Mouse (Mus musculus) T-helper 2 cell (primary cell): ENCODE results near the gene 4930524J08Rik.

Experiments used
- in situ Hi-C: fragments of 300-600 bp; cut with MboI, MseI; formaldehyde crosslinking; loops from one replicate; pipeline ENCODE4 v1.15.1; 2025; ENCODE audit warnings: high pct_unique_total_duplicates

4930524J08Rik gene

DNA sequence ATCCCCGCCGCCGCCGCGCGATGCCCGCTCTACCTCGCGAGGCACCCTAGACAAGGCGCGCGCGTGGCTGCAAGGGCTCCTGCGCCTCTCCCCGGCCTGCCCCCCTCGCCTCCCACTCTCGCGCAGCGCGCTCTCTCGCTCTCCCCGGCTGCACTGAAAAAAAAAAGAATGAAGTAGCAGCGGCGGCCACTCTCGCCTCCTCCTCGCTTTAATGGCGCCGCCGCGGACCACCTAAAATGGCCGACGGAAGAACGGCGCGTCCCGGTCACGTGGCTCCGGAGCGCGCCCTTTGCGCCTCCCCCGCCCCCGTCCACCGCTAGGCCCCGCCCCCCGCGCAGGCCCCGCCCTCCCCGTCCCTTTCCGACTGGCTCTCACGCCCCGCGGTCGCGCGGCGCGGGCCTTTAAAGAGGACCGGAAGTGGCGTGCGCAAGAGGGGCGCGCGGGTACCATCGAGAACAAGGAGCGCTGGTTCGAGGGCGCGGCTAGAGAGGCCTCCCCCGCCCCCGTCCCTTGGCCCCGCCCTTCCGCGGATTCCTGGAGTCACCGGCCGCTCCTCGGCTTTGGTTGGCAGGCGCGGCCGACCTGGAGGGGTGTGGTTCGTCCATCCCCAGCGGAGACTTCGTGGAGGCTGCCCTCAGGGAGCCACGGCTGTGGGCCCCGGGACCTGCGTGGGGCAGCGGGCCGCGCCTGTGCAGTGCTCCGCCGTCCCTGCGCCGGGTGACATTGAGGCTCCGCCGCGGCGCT lies at the start of gene 4930524J08Rik, which contains the start of gene Hnrnpd:
Gene 4930524J08Rik (plus strand): TSS at position 363 of the 744 bp plus-strand sequence.
Gene Hnrnpd (minus strand): TSS at position 240 of the 744 bp plus-strand sequence.
- in situ Hi-C loops: loop anchor here (10.0 kb wide), 1 partner anchor 516 kb away; no protein-coding TSS in a partner anchor

DNA sequence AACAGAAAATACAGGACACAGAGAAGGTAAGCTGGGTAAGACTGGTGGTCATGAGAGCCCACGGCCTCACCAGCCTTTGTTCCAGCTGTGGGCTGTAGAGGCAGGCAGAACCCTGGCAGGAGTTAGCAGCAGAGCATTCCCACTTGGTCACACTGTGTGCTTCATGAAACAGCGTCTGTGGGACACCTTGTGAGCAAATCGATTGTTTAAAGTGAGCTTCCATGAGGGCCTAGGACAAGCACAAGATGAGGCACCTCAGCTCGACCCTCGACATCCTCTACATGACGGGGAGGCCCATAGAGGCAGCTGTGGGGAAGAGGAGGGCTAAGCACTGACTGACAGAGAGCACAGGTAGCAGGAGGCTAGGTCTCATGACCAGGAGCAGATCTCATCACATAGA lies 47.0 kb upstream of the 4930524J08Rik start:
- in situ Hi-C loops: no loop called here

DNA sequence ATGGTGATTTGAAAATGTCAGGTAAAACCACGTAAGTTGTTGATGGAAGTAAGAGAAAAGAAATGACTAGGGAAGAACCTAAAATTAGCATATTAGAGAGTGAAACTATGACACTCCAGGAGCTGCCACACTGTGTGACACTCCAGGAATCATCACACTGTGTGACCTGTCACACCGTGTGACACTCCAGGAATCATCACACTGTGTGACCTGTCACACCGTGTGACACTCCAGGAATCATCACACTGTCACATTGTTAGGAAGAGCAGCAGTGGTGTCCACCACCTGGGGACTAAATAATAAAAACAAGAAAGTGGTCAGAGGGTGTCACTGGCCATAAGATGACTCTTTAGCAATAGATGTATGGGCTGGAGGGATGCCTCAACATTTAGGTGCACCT lies 39.4 kb upstream of the 4930524J08Rik start:
- in situ Hi-C loops: no loop called here

DNA sequence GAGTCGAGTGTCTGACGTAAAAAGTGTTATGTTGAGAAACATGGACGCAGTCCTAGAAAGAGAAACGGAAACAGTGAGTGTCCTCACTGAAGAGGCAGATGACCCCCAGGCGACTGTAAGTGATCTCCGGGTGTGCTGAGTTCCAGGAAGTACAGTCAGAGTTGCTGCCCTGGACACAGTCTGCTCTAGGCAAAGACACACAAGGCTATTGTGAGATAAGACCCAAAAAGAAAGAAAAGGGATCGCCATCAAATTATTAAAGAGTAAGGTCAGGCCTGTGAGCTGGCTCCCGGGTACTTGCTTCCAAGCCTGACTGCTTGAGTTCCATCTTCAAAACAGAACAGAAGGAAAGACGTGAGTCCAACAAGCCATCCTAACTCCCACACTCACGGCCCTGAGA lies 37.6 kb upstream of the 4930524J08Rik start:
- in situ Hi-C loops: no loop called here

DNA sequence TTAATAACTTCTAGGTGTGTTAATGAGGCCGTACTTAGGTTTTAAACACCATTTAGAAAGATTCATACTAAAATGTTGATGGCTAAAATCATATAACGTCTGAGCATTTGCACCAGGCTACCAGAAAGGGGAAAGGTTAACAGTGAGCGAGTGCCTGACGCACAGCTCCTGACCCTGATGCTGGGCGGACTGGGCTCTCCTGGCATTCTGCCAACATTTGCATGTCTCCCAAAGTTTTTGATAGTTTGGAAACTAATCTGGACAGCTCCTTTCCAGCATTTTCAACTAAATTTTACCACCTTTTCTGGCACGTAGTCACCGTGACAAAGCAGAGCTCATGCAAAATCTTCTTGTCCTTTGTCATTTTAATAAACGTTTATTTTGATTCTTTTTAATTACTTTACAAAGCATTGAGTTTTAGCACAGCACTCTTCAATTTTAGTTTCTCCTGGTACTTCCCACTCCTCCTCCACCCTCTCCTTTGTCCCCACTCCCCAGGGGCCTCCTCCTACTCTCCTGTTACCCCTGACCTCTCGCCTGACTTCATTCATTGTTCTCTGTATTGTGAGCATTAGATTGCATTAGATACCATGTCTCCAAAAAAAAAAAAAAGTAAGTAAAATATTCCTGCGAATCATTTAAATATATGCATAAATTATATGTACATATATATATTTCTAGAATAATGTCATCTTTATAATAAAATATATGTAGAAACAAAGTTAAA lies 36.9 kb upstream of the 4930524J08Rik start:
- in situ Hi-C loops: no loop called here

DNA sequence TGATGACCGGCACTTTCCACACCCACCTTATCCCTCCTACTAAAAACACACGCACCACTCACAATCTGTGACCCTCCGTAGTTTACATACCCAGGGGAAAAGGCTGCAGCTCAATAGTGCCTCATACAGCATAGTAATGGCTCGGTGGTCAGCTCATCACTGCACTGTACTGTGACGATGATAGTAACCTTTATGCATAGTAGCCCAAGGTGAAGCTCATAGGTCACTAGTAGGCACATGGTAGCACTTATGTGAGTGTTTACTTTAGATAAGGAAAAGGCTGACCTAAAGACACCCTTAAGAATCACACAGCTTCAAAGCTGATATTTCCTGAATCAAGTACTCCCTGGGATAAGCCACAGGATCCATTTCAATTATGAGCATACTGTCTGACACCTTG lies 26.3 kb upstream of the 4930524J08Rik start:
- in situ Hi-C loops: no loop called here

DNA sequence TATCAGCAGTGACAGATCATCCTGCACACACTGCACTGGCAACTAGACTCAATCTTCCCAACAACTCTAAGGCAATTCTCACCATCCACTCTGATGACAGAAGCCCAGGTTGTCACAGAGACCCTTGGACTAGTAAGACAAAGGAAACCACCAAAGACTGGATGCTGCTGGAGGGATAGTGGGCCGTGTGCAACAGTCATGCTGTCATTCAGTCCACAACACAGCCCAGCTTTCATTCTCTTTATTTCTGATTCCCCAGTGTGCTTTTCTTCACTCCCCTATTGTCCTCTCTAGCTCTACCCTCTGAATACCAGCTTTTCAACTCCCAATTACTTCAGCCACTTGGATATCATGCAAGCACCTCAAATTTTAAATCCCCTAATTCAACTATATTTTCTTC lies 25.0 kb upstream of the 4930524J08Rik start:
- in situ Hi-C loops: no loop called here

DNA sequence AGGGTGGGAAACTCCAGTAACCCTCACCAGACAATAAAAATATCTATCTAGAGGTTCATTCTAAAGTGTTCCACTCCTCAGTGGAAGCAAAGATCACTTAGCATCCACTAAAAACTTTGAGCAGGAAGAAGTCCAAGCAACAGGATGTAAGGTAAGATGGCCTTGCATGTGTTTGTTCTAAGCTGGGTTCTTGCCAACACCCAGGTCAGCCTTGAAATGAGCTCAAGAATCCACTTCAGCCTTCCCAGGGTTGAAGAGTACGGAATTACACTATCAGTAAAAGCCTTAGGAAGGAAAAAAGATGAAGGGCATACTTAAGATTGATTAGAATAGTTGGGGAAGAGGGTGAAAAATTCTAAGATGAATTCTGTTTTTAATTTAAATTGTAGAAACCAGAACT lies 20.2 kb upstream of the 4930524J08Rik start:
- in situ Hi-C loops: no loop called here

DNA sequence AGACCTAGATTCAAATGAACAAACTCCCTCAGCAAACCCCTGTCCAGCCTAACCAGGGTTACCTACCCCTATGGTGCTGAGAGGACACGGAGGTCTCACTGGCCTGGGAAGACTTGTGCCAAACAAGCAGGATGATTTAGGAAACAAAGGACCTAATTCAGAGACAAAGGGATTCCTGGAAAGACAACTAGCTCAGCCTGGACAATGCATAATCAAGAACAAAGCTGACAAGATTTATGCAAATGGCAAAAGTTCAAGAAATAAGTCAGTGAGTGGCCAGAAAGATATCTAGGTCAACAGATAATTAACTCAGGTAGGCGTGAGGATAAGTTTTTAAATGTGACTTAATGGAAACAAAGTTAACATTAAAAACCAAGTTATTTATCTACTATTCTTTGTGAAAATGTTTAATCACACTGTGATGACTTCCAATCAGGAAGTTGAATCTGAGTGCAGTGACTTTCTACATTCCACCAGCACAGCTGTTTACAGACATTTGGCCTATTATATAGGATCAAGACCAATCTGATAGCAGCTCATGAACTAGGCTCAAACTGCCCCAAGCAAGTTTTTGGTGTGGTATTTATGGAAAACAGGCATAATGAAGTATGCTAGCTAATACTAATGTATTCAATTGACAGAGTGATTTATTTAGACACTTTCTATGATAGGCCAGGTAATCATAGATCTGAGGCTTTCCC lies 19.5 kb upstream of the 4930524J08Rik start:
- in situ Hi-C loops: no loop called here

DNA sequence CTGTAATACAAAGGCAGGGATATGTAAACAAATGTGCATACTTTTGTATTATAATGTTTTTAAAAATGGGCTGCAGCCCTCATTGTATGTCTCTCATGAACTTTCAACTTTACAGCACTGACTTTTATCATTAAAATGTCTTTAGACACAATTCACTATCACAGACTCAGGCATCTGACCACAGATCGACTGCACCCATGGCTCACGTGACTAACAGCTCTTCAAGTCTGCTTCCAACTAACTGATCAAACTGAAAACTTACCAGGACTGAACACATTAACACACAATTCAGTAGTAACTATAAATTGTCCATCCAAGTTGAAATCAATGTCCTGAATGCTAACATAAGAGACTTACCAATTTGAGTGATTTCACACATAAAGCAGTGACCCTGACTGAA lies 18.9 kb upstream of the 4930524J08Rik start:
- in situ Hi-C loops: no loop called here

DNA sequence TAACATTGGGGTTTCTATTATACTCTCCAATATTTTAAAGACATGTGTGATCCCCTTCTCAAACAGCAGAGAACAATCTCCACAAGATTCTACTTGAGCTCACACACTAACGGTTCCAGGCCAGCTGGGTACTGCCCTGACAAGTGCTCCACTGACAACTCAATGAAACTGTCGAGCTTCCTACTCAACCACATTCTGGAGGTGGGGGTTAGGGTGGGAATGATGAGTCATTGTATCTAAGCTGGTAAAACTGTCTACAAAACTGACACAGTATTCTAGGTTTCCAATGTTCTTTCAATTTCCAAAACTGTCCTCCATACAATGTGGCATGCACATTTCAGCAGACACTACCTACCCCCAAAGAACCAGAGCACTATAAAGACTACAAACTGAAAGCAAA lies 4.9 kb upstream of the 4930524J08Rik start:
- in situ Hi-C loops: loop anchor here (10.0 kb wide), 1 partner anchor 521 kb away; no protein-coding TSS in a partner anchor

DNA sequence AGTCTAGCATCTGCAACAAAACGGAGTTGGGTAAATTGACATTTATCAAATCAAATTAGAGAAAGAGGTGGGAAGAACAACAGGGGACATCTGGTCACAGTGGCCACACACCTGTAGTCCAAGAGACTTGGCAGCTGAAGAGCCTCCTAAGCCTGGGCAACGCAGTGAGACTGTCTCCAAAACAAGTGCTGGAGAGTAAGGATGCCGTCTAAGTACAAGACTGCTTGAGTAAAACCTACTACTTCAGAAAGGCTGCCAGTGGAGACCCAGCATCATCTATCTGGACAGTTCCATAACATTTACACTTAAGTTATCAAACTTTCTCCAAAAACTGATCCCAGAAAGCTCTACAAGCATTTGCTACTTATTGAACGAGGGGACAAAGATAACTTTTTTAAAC lies 3.8 kb upstream of the 4930524J08Rik start:
- in situ Hi-C loops: loop anchor here (10.0 kb wide), 1 partner anchor 520 kb away; no protein-coding TSS in a partner anchor

DNA sequence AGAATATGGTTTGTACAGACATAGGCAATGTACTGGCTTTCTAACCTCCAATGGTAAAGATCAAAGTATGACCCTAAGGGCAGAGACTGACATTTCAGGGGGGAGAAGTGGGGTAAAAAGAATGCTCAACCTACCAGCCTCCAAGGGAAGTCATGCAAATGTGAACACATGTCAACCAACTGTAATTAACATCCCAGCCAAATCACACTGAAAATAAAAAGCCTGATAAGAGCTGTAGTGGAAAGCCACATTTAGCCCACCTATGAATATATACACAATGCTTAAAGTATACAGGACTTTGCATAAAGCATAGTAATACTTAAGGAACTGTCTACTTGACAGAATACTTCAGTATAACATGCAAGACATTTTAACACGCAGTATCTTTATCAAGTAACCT lies 3.1 kb upstream of the 4930524J08Rik start:
- in situ Hi-C loops: loop anchor here (10.0 kb wide), 1 partner anchor 519 kb away; no protein-coding TSS in a partner anchor

DNA sequence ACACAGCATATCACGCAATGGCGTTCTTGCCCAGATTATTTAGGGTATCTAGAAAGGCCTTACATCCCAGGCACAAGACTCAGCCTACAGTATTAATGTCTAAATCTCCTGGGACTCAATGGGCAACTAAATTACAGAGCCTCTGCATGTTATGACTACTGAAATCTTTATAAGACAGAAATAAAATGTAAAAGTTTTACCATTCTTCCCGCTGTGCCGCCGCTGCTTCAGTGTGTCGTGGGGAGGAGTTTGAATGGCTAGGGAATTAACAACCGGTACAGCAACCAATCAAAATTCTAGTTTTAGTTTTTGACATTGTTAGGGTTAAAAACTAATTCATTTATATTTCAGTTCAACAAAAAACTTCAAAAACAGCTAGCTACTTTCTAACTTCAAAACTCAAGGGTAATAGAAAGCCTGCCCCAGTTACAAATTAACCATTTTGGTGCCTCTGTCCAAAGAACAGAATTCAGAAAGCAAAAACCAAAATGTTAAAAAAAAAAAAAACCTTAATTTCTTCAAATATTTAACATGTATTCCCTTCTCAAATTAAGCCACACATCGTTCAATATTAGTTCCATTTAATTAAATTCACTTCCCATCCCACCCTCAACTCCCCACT lies 2.4 kb upstream of the 4930524J08Rik start:
- in situ Hi-C loops: loop anchor here (10.0 kb wide), 1 partner anchor 518 kb away; no protein-coding TSS in a partner anchor

DNA sequence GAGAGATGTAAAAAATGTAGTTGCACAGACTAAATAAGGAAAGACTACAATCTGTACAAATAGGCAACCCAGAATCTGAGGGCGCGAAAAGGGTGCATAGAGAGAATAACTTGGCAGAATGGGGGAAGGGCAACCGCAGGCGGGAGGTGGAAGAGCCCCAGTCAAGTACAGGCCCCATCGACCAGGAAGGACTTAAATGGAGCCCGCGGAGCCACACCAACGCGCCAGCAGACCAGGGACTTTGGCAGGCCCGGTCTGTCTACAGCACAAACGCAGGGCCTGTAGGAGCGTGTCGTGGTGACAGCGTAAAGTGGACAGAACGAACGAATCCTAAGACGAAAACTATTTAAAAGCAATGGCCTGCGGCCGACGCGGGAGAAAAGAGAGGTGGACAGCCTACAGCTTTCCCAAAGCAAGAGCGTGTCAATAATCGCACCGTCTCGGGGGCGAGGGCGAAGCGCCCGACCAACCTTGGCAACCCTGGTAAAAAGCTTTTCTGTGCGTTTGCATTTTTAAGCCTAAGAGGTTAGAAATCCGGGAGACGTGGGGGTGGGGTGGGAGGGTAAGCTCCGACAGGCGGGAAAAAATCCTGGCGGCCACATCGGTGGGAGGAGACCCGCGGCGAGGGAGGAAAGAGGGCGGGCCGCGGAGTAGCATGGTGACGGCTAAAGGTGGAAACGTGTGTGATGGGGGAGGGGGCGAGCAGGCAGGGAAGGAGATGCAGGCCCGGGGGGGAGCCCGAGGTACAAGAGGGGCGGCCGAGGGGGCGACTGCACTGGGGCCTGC lies 1.2 kb upstream of the 4930524J08Rik start:
- in situ Hi-C loops: loop anchor here (10.0 kb wide), 1 partner anchor 517 kb away; no protein-coding TSS in a partner anchor

DNA sequence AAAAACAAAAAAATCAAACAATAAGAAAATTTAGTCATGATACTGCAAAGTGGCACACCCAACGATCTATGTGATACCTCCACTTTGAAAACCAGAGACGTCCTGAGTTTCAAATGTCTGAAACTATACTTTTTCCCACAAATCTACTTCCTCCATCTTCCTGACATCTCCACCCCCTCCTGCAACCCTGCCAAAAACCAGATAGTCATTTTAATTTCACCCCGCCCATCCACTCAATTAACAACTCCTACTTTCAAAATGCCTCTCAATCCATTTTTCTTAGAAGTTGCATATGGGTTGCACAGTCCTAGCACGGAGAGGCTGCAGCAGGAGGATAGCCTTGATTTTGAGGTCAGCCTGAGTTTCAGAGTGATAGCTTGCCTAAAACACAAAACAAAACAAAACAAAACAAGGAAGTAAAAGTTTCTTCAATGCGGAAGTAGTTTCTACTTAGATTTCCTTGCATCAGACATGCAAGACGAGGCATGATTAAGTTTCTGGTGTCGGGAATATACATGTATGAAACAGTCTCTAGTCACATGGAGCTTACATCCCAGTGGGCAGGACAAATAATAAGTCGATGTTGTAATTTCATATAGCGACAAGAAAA lies 4.7 kb downstream of the 4930524J08Rik start:
- in situ Hi-C loops: loop anchor here (5.0 kb wide), 1 partner anchor 59 kb away; no protein-coding TSS in a partner anchor

DNA sequence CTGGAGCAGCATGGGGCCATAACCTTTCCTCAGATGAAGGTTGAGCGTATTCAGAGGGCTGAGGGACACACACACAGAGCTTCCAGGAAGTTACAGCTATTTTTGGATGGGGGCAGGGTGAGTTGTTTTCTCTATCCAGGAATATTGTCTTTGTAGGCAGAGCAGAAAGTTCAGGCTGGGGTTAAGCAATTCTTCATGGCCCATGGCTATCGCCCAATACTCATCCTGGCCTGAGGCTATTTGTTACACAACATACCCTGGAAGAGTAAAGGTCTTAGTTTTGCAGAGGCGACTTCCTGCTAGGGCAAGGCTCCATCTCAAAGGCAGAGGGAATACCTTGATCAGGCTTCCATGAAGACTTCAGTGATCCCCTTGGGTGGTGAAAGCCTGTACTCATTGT lies 15.3 kb downstream of the 4930524J08Rik start:
- in situ Hi-C loops: no loop called here

DNA sequence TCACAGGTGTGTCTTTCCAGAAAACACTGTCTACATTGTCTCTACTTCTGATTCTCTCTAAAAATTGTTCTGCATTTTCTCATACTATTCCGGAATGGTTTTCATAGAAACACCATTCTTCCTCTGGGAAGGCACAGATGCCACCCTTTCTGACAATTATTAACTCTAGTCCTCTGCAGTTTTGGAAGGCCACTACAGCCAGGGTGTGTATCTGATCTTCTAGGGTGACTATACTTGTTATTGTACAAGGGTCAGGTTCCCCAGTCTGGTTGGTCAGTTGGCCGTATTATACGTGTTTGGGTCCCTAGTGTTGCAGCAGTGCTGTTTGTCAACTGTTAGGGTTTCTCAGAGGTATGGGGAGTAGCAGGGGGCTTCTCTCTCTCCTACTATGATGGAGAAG lies 15.8 kb downstream of the 4930524J08Rik start:
- in situ Hi-C loops: loop anchor here (5.0 kb wide), 1 partner anchor 47 kb away; no protein-coding TSS in a partner anchor

DNA sequence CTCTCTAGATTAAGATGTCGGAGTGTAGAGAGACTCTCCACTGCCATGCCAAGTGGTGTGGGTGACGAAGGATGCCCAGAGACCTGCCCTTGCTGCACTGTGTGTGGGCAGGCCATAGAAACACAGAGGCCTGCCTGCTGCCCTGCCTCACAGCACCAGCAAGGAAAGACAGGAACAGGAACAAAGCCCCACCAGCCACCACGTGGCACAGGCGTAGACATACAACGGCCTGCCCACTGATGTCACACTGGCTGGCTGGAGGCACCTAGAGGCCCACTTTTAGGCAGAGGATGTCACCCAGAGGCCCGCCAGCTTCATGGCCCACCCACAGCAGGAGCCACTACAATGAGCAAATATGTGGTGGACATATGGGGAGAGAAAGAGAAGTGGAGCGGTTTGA lies 21.2 kb downstream of the 4930524J08Rik start:
- in situ Hi-C loops: no loop called here

DNA sequence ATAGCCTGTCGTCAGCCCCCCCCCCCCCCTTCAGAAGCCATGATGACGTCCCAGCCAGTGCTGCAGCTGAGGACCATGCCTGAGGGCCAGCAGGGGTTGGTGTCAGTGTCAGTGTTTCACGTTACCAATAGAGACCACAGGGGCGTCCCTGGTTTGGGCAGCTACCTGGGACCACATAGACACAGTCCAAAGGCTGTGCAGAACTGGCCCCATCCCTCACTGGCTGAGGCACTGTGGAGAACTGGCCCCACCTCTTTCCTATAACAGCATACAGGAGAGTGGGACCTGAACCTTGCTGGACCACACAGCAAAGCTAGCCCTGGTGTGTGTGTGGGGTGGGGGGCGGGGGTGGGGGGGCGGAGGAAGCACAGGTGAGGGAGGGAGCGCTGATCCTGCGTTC lies 21.6 kb downstream of the 4930524J08Rik start:
- in situ Hi-C loops: no loop called here
